Mouse (Mus musculus): ENCODE measurements around the gene Ghdc.

- no peak for TF ChIP-seq CTCF (IDR thresholded peaks at IDR 0.05; ENCODE audit: low read depth)
- TF ChIP-seq EP300 (IDR thresholded peaks at IDR 0.05; ENCODE audit: low read depth): no peak
Measured at GRCm38 (mm10) chr11:100785774-100786173, 15.0 kb upstream of the Ghdc start.

All from heart, postnatal 0 days (tissue).